ENCODE assay signal across 25 mouse cellular contexts in the genomic region with DNA sequence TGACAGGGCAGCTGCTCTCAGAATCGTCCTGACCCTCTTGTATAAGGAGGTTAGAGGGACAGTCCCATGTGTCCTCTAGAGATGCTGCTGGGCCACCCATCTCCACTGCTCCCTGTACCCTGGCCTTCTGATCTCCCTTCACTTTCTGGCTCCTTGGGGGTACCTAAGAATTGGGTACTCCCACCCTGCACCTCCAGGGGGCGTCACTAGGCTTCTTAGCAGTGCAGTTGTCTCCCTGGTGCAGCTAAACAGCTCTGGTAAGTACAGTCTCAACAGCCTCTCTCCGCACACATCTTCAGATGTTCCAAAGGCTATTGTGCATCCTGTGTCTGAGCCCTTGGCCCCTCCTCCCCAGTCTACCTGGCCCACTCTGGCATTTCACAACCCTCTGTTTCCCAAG. TPM values are rescaled to one million over a fixed set of nuclear protein-coding genes. Genes with fewer than 3 reads are reported as not detected.
DNase-seq lines count a peak whose midpoint lies in the region; ATAC-seq and TF ChIP-seq lines count a peak whose summit lies in the region.
"Had no signal": no experiment of that assay in that cellular context is flagged by ENCODE, and none has a peak within 500 bp of the region (broad histone marks: within the 10 kb centered on the region; RNA-seq: fewer than 3 reads in every experiment).

No protein-coding gene starts in this region.

- no peak overlapping the region for H3K4me3 ChIP-seq in gastrocnemius, adult 2 months
- H3K4me3 ChIP-seq in layer of hippocampus, adult 2 months, result no peak overlapping the region
- no peak overlapping the region for H3K4me3 ChIP-seq in midbrain, postnatal 0 days (ENCODE audit: low read depth, low read length)
- no peak overlapping the region for H3K4me3 ChIP-seq in midbrain, embryonic 13.5 days (replicated peaks)
- H3K4me3 ChIP-seq: embryonic facial prominence, embryonic 15.5 days; heart, embryonic 10.5 days; limb, embryonic 13.5 days; liver, embryonic 15.5 days; midbrain, embryonic 12.5 days; neural tube, embryonic 12.5 days had no signal

- H3K27ac ChIP-seq in gastrocnemius, adult 2 months, result no peak overlapping the region
- peak overlapping the region; percentile 55; the same call in 1 of the 2 replicates for H3K27ac ChIP-seq in layer of hippocampus, adult 2 months
- H3K27ac ChIP-seq in midbrain, postnatal 0 days (ENCODE audit: low read depth, low read length), result no peak overlapping the region
- no peak overlapping the region for H3K27ac ChIP-seq in midbrain, embryonic 13.5 days
- H3K27ac ChIP-seq: embryonic facial prominence, embryonic 15.5 days; heart, embryonic 10.5 days; limb, embryonic 13.5 days; liver, embryonic 15.5 days; midbrain, embryonic 12.5 days; neural tube, embryonic 12.5 days had no signal

- DNase-seq in gastrocnemius, adult 2 months, result no peak
- DNase-seq in gastrocnemius, postnatal 4 days (ENCODE audit: low spot score in 2 of 2), result no peak
- no peak for DNase-seq in layer of hippocampus, adult 2 months (ENCODE audit: low spot score in 2 of 2)
- no peak for DNase-seq in layer of hippocampus, adult 8-10 months (ENCODE audit: low spot score in 2 of 2)
- no peak for DNase-seq in midbrain, postnatal 0 days (ENCODE audit: low spot score)
- DNase-seq in retina, postnatal 1 day, result no peak
- DNase-seq: adrenal gland, postnatal 14 days; cerebellum, adult 9-10 months; kidney, adult 8-10 months; kidney, postnatal 10 days; layer of hippocampus, postnatal 36 days; right cerebral cortex, postnatal 25 days; spleen, adult 18-20 months had no signal

- H3K9me3 ChIP-seq in midbrain, postnatal 0 days (ENCODE audit: low read length), result no peaks in the 10 kb centered on the region
- H3K9me3 ChIP-seq in midbrain, embryonic 13.5 days, result no peaks in the 10 kb centered on the region
- H3K9me3 ChIP-seq: embryonic facial prominence, embryonic 15.5 days; heart, embryonic 10.5 days; limb, embryonic 13.5 days; liver, embryonic 15.5 days; midbrain, embryonic 12.5 days; neural tube, embryonic 12.5 days had no signal

- no peaks in the 10 kb centered on the region for H3K27me3 ChIP-seq in midbrain, postnatal 0 days (ENCODE audit: insufficient read depth, low read length)
- peaks cover 34% of the 10 kb centered on the region for H3K27me3 ChIP-seq in midbrain, embryonic 13.5 days

- peaks cover 15% of the 10 kb centered on the region; the same call in 1 of the 2 replicates for H3K4me1 ChIP-seq in midbrain, postnatal 0 days (ENCODE audit: insufficient read depth, low read length)
- H3K4me1 ChIP-seq in midbrain, embryonic 13.5 days (replicated peaks), result peaks cover 37% of the 10 kb centered on the region

- TF ChIP-seq CTCF in gastrocnemius, adult 2 months (IDR thresholded peaks at IDR 0.05), result peak; percentile 16; the same call in 1 of the 2 replicates
- peak; percentile 67 for TF ChIP-seq CTCF in layer of hippocampus, adult 2 months (conservative IDR thresholded peaks at IDR 0.05)
- TF ChIP-seq CTCF in midbrain, postnatal 0 days (IDR thresholded peaks at IDR 0.05), result peak; percentile 42

- ATAC-seq in midbrain, postnatal 0 days (ENCODE audit: low FRiP score), result no peak
- ATAC-seq in midbrain, embryonic 13.5 days, result no peak
- ATAC-seq: CD4-positive, CD25-positive, alpha-beta regulatory T cell, adult 4 months; lung, postnatal 0 days had no signal

- no peak overlapping the region for H3K9ac ChIP-seq in midbrain, postnatal 0 days (replicated peaks; ENCODE audit: low read length, poor library complexity, severe bottlenecking)
- no peak overlapping the region for H3K9ac ChIP-seq in midbrain, embryonic 13.5 days (replicated peaks)
- H3K9ac ChIP-seq: embryonic facial prominence, embryonic 15.5 days; limb, embryonic 13.5 days; liver, embryonic 15.5 days; midbrain, embryonic 12.5 days; neural tube, embryonic 12.5 days had no signal

- 64% methylated on average over 3 of the region's 3 CpGs for WGBS in midbrain, postnatal 0 days
- WGBS in midbrain, embryonic 13.5 days, result 62% methylated on average over 3 of the region's 3 CpGs

- no peaks in the 10 kb centered on the region for H3K36me3 ChIP-seq in midbrain, postnatal 0 days (ENCODE audit: insufficient read depth, low read length)
- no peaks in the 10 kb centered on the region for H3K36me3 ChIP-seq in midbrain, embryonic 13.5 days
- H3K36me3 ChIP-seq: embryonic facial prominence, embryonic 15.5 days; heart, embryonic 10.5 days; limb, embryonic 13.5 days; liver, embryonic 15.5 days; midbrain, embryonic 12.5 days; neural tube, embryonic 12.5 days had no signal

- intact Hi-C loops in gastrocnemius, adult 2 months (cut with DNase I), result no loop called here

- H3K4me2 ChIP-seq in midbrain, postnatal 0 days (ENCODE audit: low read depth, low read length, poor library complexity, severe bottlenecking), result no peak overlapping the region
- no peak overlapping the region for H3K4me2 ChIP-seq in midbrain, embryonic 13.5 days (replicated peaks)
- H3K4me2 ChIP-seq: embryonic facial prominence, embryonic 15.5 days; limb, embryonic 13.5 days; liver, embryonic 15.5 days; midbrain, embryonic 12.5 days; neural tube, embryonic 12.5 days had no signal

RNA-seq across cellular contexts. Expression of a gene that starts 1.6 kb away (rescaled TPM):
- not detected for total RNA-seq in gastrocnemius, adult 2 months (2021)
- under 1 TPM; 0.15 to 0.26 TPM for total RNA-seq in gastrocnemius, postnatal 4 days (2021)
- 100 to 1,000 TPM; 116 to 121 TPM for total RNA-seq in layer of hippocampus, adult 2 months (2021)
- total RNA-seq in layer of hippocampus, adult 8-10 months (2022), result 100 to 1,000 TPM; 118 to 128 (median 123) TPM
- total RNA-seq in midbrain, postnatal 0 days (2014; rRNA removed), result 118 and 132 TPM in 2 replicates
- polyA plus RNA-seq in midbrain, postnatal 0 days (2015; fragmentation: Nextera tagmentation; extraction: Ambion mirVana), result 124 and 126 TPM in 2 replicates
- polyA plus RNA-seq in midbrain, embryonic 13.5 days (2015; fragmentation: Nextera tagmentation; extraction: Ambion mirVana), result 35.3 and 36.9 TPM in 2 replicates
- total RNA-seq: common myeloid progenitor, adult 5-6 weeks; gastrocnemius, adult 18-20 months; hematopoietic stem cell, adult 5-6 weeks had no signal
- polyA plus RNA-seq: CD4-positive, CD25-positive, alpha-beta regulatory T cell, adult 4 months; lung, postnatal 0 days had no signal

RNA-seq across cellular contexts. Expression of a gene that starts 25.6 kb away (rescaled TPM):
- 1 to 10 TPM in 1 of 2 experiments, under 1 TPM in 1; 0.48 to 1.9 TPM for total RNA-seq in gastrocnemius, adult 2 months (2021)
- total RNA-seq in gastrocnemius, postnatal 4 days (2021), result 1 to 10 TPM; 4.6 to 8.3 TPM
- total RNA-seq in layer of hippocampus, adult 2 months (2021), result under 1 TPM; 0.13 to 0.25 TPM
- under 1 TPM in 2 of 4 experiments, not detected in 2; 0.16 to 0.36 TPM for total RNA-seq in layer of hippocampus, adult 8-10 months (2022)
- 0.05 TPM in 1 of 2 replicates, not detected in the other for total RNA-seq in midbrain, postnatal 0 days (2014; rRNA removed)
- 0.05 TPM in 1 of 2 replicates, not detected in the other for polyA plus RNA-seq in midbrain, postnatal 0 days (2015; fragmentation: Nextera tagmentation; extraction: Ambion mirVana)
- 0.09 and 0.15 TPM in 2 replicates for polyA plus RNA-seq in midbrain, embryonic 13.5 days (2015; fragmentation: Nextera tagmentation; extraction: Ambion mirVana)
- total RNA-seq: common myeloid progenitor, adult 5-6 weeks; hematopoietic stem cell, adult 5-6 weeks had no signal
- polyA plus RNA-seq: CD4-positive, CD25-positive, alpha-beta regulatory T cell, adult 4 months; liver, embryonic 15.5 days; midbrain, embryonic 12.5 days had no signal

Comparison
In these comparisons a context has a peak if more than half of its experiments do, and no peak if none do; other contexts are left out.
1. CTCF ChIP-seq: peak in every context shown above with its lines; median percentile 67 in layer of hippocampus, adult 2 months; 42 in midbrain, postnatal 0 days; 16 in gastrocnemius, adult 2 months.
2. RNA of a gene that starts 1.6 kb away (total RNA-seq): 118 to 128 TPM in layer of hippocampus, adult 8-10 months, 116 to 121 TPM in layer of hippocampus, adult 2 months and 118 to 132 TPM in midbrain, postnatal 0 days; 0.15 to 0.26 TPM in gastrocnemius, postnatal 4 days and not detected in gastrocnemius, adult 2 months; every median in the first group is over 10 times any median in the second.